Mouse (Mus musculus) neural tube, embryonic 15.5 days (tissue): Measurements from ENCODE around the gene Wdr60. TPM values are rescaled to one million over a fixed set of nuclear protein-coding genes. Genes with fewer than 3 reads are reported as not detected.

ENCODE experiments used
- ATAC-seq: fragments of 200-750 bp; cut with Nextera tagmentation; 2 replicates; pipeline ENCODE4 v1.8.0; 2017; ENCODE audit warnings: mild to moderate bottlenecking, moderate TSS enrichment, moderate library complexity; ENCODE audit not compliant: low FRiP score
- H3K27ac ChIP-seq: fragments of 300-500 bp; sonication (generic); replicated peaks from 2 replicates; pipeline ENCODE4 v1.5.1; 2015; ENCODE audit warnings: mild to moderate bottlenecking, inconsistent platforms
- H3K27me3 ChIP-seq: fragments of 300-500 bp; sonication (generic); replicated peaks from 2 replicates; pipeline ENCODE4 v1.6.1; 2015; ENCODE audit warnings: inconsistent platforms
- H3K36me3 ChIP-seq: fragments of 300-500 bp; sonication (generic); 2 replicates; pipeline ENCODE4 v1.6.1; 2015; ENCODE audit warnings: inconsistent platforms
- H3K4me1 ChIP-seq: fragments of 300-500 bp; sonication (generic); 2 replicates; pipeline ENCODE4 v1.6.1; 2015; ENCODE audit warnings: inconsistent platforms
- H3K4me2 ChIP-seq: fragments of 300-500 bp; sonication (generic); 2 replicates; pipeline ENCODE4 v1.6.1; 2015; ENCODE audit warnings: inconsistent platforms, mild to moderate bottlenecking, moderate library complexity
- H3K4me3 ChIP-seq: fragments of 300-500 bp; sonication (generic); replicated peaks from 2 replicates; pipeline ENCODE4 v1.5.1; 2015; ENCODE audit warnings: mild to moderate bottlenecking, inconsistent platforms
- H3K9ac ChIP-seq: fragments of 300-500 bp; sonication (generic); replicated peaks from 2 replicates; pipeline ENCODE4 v1.6.1; 2015; ENCODE audit warnings: mild to moderate bottlenecking, inconsistent platforms
- H3K9me3 ChIP-seq: fragments of 300-500 bp; sonication (generic); replicated peaks from 2 replicates; pipeline ENCODE4 v1.6.1; 2016; ENCODE audit warnings: inconsistent platforms
- WGBS: fragments of 180-500 bp; shearing (Covaris S2); methylation state at CpG from one replicate; pipeline ENCODE4 v1.1.7; 2015; ENCODE audit warnings: mixed read lengths; 5-methylcytosine and 5-hydroxymethylcytosine counted together
- polyA plus RNA-seq: library from polyadenylated mRNA; unstranded; fragments of >200 nt; fragmentation: Nextera tagmentation; extraction: Ambion mirVana; gene quantifications from 2 replicates; pipeline ENCODE4 v1.2.1, GENCODE M21; 2015

Gene Wdr60
- 20.9 and 22.1 TPM in 2 replicates for polyA plus RNA-seq

- Histone ChIP-seq H3K9ac (peak within 1 kb of the TSS; percentile 88), H3K4me3 (peak within 1 kb of the TSS; percentile 85), H3K4me2 (peak within 1 kb of the TSS; percentile 77), H3K36me3 (no peaks in the 10 kb centered on the region), H3K9me3 (no peaks in the 10 kb centered on the region), H3K27me3 (no peaks in the 10 kb centered on the region), H3K27ac (peak within 1 kb of the TSS; percentile 85), H3K4me1 (peaks cover 3% of the 10 kb centered on the region; the same call in 1 of the 2 replicates)
- ATAC-seq, result peak; percentile 97
- 3% methylated on average over 47 of the region's 47 CpGs for WGBS
Measured at GRCm38 (mm10) chr12:116262555-116263341, at the start of gene Wdr60. Wdr60 (minus strand) TSS chr12:116263022.

DNA sequence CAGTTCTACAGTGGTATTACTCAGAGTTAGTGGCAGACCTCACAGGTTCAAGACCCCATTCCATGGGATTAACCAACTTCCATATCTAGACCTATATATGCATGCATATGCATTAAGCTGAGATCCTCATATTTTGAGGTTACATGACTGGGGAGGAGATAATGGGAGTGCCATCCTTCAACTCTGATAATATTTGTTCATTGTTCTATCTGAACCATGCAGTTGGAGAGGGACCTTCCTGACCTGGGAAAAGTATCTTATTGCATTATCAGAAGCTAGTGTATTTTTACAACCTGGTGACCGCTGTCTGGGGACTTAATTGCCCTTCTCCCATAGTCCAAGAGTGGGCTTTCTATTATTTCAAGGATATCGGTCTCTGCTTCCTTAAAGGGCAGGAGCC is 45.8 kb upstream of the Wdr60 start:
- Histone ChIP-seq H3K36me3 (no peaks in the 10 kb centered on the region), H3K9me3 (no peaks in the 10 kb centered on the region), H3K4me1 (no peaks in the 10 kb centered on the region), H3K9ac (no peak overlapping the region), H3K4me2 (no peak overlapping the region), H3K27me3 (no peaks in the 10 kb centered on the region), H3K4me3 (no peak overlapping the region), H3K27ac (no peak overlapping the region)
- ATAC-seq, result no peak
- WGBS, result 78% methylated on average over 2 of the region's 2 CpGs

DNA sequence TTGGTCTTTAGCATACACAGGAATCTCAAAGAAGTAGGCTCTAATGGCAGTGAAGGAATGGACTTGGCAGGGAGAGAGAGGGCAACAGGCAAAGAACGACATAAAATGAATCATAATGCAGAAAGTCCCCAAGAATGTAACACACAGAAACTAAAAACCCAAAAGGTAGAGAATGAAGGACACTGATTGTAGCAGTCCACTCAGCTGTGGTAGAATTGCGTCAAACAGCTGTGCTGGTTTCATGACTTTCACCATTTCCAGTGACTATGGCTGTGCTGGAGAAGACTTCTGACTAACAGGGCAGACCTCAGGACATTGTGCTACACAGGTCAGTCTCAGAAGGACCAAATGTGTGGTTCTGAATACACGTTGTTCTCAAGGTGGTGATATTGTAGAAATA is 45.0 kb upstream of the Wdr60 start:
- no peaks in the 10 kb centered on the region for H3K4me1 ChIP-seq
- WGBS, result 88% methylated on average over 3 of the region's 3 CpGs
- no peak overlapping the region for H3K4me2 ChIP-seq
- no peaks in the 10 kb centered on the region for H3K9me3 ChIP-seq
- no peak overlapping the region for H3K27ac ChIP-seq
- ATAC-seq, result no peak
- no peak overlapping the region for H3K9ac ChIP-seq
- H3K27me3 ChIP-seq, result no peaks in the 10 kb centered on the region
- no peaks in the 10 kb centered on the region for H3K36me3 ChIP-seq
- H3K4me3 ChIP-seq, result no peak overlapping the region

GRCm38 (mm10) chr12:116306042-116306441 is 43.2 kb upstream of the Wdr60 start:
- ATAC-seq, result no peak
- Histone ChIP-seq H3K4me1 (no peaks in the 10 kb centered on the region), H3K4me3 (no peak overlapping the region), H3K36me3 (no peaks in the 10 kb centered on the region), H3K9me3 (no peaks in the 10 kb centered on the region), H3K27me3 (no peaks in the 10 kb centered on the region), H3K4me2 (no peak overlapping the region), H3K9ac (no peak overlapping the region), H3K27ac (no peak overlapping the region)
- WGBS, result 62% methylated on average over 1 of the region's 1 CpGs

- Histone ChIP-seq H3K9ac (no peak overlapping the region), H3K4me1 (no peaks in the 10 kb centered on the region), H3K27me3 (no peaks in the 10 kb centered on the region), H3K36me3 (no peaks in the 10 kb centered on the region), H3K27ac (no peak overlapping the region), H3K4me3 (no peak overlapping the region), H3K4me2 (no peak overlapping the region), H3K9me3 (no peaks in the 10 kb centered on the region)
- ATAC-seq, result no peak
Measured at GRCm38 (mm10) chr12:116302181-116302580, 39.4 kb upstream of the Wdr60 start.

- Histone ChIP-seq H3K9me3 (no peaks in the 10 kb centered on the region), H3K27me3 (no peaks in the 10 kb centered on the region), H3K4me1 (no peaks in the 10 kb centered on the region), H3K9ac (no peak overlapping the region), H3K4me3 (no peak overlapping the region), H3K4me2 (no peak overlapping the region), H3K36me3 (no peaks in the 10 kb centered on the region), H3K27ac (no peak overlapping the region)
- 99% methylated on average over 2 of the region's 2 CpGs for WGBS
- ATAC-seq, result no peak
Measured at GRCm38 (mm10) chr12:116299906-116300305, 37.1 kb upstream of the Wdr60 start.

GRCm38 (mm10) chr12:116293599-116294292 is 30.9 kb upstream of the Wdr60 start:
- H3K4me3 ChIP-seq, result no peak overlapping the region
- no peak for ATAC-seq
- H3K4me2 ChIP-seq, result no peak overlapping the region
- no peaks in the 10 kb centered on the region for H3K9me3 ChIP-seq
- H3K27me3 ChIP-seq, result no peaks in the 10 kb centered on the region
- no peaks in the 10 kb centered on the region for H3K4me1 ChIP-seq
- no peak overlapping the region for H3K9ac ChIP-seq
- H3K27ac ChIP-seq, result no peak overlapping the region
- H3K36me3 ChIP-seq, result no peaks in the 10 kb centered on the region
- 89% methylated on average over 4 of the region's 4 CpGs for WGBS

GRCm38 (mm10) chr12:116293185-116293584 is 30.4 kb upstream of the Wdr60 start:
- H3K4me1 ChIP-seq, result no peaks in the 10 kb centered on the region
- 75% methylated on average over 2 of the region's 2 CpGs for WGBS
- H3K9me3 ChIP-seq, result no peaks in the 10 kb centered on the region
- H3K36me3 ChIP-seq, result no peaks in the 10 kb centered on the region
- H3K4me2 ChIP-seq, result no peak overlapping the region
- no peaks in the 10 kb centered on the region for H3K27me3 ChIP-seq
- no peak overlapping the region for H3K27ac ChIP-seq
- no peak overlapping the region for H3K9ac ChIP-seq
- no peak overlapping the region for H3K4me3 ChIP-seq
- no peak for ATAC-seq

- H3K4me3 ChIP-seq, result no peak overlapping the region
- H3K4me1 ChIP-seq, result peaks cover 13% of the 10 kb centered on the region
- no peaks in the 10 kb centered on the region for H3K9me3 ChIP-seq
- no peaks in the 10 kb centered on the region for H3K36me3 ChIP-seq
- ATAC-seq, result no peak
- H3K27me3 ChIP-seq, result no peaks in the 10 kb centered on the region
- H3K27ac ChIP-seq, result no peak overlapping the region
- WGBS, result 94% methylated on average over 2 of the region's 2 CpGs
- H3K4me2 ChIP-seq, result no peak overlapping the region
- no peak overlapping the region for H3K9ac ChIP-seq
Measured at GRCm38 (mm10) chr12:116283511-116283910, 20.7 kb upstream of the Wdr60 start.

DNA sequence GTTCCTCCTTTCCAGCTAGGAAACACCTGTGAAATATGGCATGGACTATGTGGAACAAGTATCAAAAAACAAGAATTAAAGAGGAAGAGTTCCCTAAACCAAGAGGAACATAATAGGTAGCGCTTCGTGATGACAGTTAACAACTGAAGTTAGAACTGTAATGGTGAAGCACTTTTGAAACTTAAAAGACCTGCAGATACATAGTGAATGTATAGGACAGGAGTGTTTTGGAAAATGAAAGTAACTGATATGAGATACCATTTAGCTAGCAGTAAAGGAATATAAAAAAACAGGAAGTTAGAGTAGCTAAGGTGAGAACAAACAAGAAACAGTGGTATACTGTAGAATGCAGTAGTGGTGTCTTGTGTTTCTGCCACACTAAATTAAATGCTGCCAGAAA is 20.0 kb upstream of the Wdr60 start:
- no peak overlapping the region for H3K27ac ChIP-seq
- no peaks in the 10 kb centered on the region for H3K27me3 ChIP-seq
- ATAC-seq, result no peak
- no peak overlapping the region for H3K4me3 ChIP-seq
- 91% methylated on average over 2 of the region's 2 CpGs for WGBS
- H3K9me3 ChIP-seq, result no peaks in the 10 kb centered on the region
- no peaks in the 10 kb centered on the region for H3K36me3 ChIP-seq
- peaks cover 13% of the 10 kb centered on the region for H3K4me1 ChIP-seq
- no peak overlapping the region for H3K9ac ChIP-seq
- 0 out of 2 replicates have a peak overlapping the region, but pooled peaks have one; percentile 5 for H3K4me2 ChIP-seq

DNA sequence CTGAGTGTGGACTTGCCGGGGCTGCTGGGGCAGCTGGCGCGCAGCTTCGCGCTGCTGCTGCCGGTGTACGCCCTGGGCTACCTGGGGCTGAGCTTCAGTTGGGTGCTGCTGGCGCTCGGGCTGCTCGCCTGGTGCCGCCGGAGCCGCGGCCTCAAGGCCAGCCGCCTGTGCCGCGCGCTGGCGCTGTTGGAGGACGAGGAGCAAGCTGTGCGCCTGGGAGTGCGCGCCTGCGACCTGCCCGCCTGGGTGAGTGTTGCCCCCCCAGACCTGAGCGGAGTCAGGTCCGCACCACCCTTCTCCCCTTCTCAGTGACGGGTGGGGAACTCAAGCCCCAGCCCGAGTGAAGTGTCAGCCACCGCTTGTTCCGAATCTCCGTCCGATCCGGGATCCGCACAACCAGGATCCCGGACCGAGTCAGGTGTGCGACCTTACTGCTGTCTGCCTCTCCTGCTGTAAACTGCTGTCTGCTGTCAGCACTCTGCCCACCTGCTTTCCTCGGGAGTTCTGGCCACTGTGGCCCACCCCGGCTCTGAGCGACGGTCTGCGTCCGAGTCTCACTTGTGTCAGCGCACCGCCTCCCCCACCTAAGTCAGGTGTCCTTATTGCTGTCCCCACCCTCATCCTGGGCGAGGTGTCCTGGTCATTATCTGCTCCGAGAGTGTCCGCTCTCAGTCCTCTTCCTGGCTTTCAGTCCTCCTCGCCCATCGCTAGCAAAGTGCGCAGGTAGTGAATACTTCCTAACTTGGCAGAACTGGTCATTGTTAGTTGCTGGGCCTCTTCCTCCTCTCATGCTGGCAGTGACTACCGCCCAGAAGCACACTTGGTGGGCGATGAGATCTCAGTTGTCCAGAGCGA is 18.8 kb upstream of the Wdr60 start:
- H3K4me2 ChIP-seq, result peak overlapping the region; percentile 94
- H3K4me3 ChIP-seq, result peak overlapping the region; percentile 78
- ATAC-seq, result no peak; the same call in 1 of the 2 replicates
- H3K27me3 ChIP-seq, result no peaks in the 10 kb centered on the region
- H3K36me3 ChIP-seq, result no peaks in the 10 kb centered on the region
- peak overlapping the region; percentile 99 for H3K27ac ChIP-seq
- H3K4me1 ChIP-seq, result peaks cover 13% of the 10 kb centered on the region
- WGBS, result under 1% methylated on average over 41 of the region's 55 CpGs
- peak overlapping the region; percentile 88 for H3K9ac ChIP-seq
- no peaks in the 10 kb centered on the region for H3K9me3 ChIP-seq
